Mouse (Mus musculus): ENCODE results near the gene Med21. TPM values are rescaled to one million over a fixed set of nuclear protein-coding genes. Genes with fewer than 3 reads are reported as not detected.

Gene Med21
- polyA plus RNA-seq, 1 experiment from 2014 or later: 107 TPM

- ATAC-seq (ENCODE audit: low FRiP score, low TSS enrichment): no peak
- Histone ChIP-seq H3K4me1 (replicated peaks; ENCODE audit: control insufficient read depth, insufficient read depth) (no peaks in the 10 kb centered on the region), H3K27me3 (ENCODE audit: control insufficient read depth, insufficient read depth, low read length) (no peaks in the 10 kb centered on the region), H3K27ac (replicated peaks) (no peak overlapping the region), H3K4me3 (ENCODE audit: low read depth, low read length) (no peak overlapping the region), H3K36me3 (ENCODE audit: control insufficient read depth, insufficient read depth, low read length) (no peaks in the 10 kb centered on the region), H3K9ac (ENCODE audit: low read length) (no peak overlapping the region), H3K4me2 (replicated peaks; ENCODE audit: low read depth) (no peak overlapping the region), H3K9me3 (ENCODE audit: control insufficient read depth, low read length) (no peaks in the 10 kb centered on the region)
- no peak for DNase-seq (ENCODE audit: low spot score)
- TF ChIP-seq EP300 (optimal IDR thresholded peaks at IDR 0.05) (no peak), CTCF (IDR thresholded peaks at IDR 0.05; ENCODE audit: low read depth) (no peak)
- WGBS: 43% methylated on average over 10 of the region's 10 CpGs
These were observed 36.1 kb downstream of the Med21 start for GRCm38 (mm10) chr6:146678136-146679070.

- ATAC-seq (ENCODE audit: low FRiP score, low TSS enrichment): no peak
- no peaks in the 10 kb centered on the region for H3K9me3 ChIP-seq (ENCODE audit: control insufficient read depth, low read length)
- no peak for TF ChIP-seq CTCF (IDR thresholded peaks at IDR 0.05; ENCODE audit: low read depth)
- no peak for TF ChIP-seq EP300 (optimal IDR thresholded peaks at IDR 0.05)
- no peaks in the 10 kb centered on the region for H3K36me3 ChIP-seq (ENCODE audit: control insufficient read depth, insufficient read depth, low read length)
- H3K4me3 ChIP-seq (ENCODE audit: low read depth, low read length): no peak overlapping the region
- H3K27ac ChIP-seq (replicated peaks): no peak overlapping the region
- DNase-seq (ENCODE audit: low spot score): no peak
- WGBS: 83% methylated on average over 4 of the region's 4 CpGs
- no peak overlapping the region for H3K9ac ChIP-seq (ENCODE audit: low read length)
- no peak overlapping the region for H3K4me2 ChIP-seq (replicated peaks; ENCODE audit: low read depth)
- no peaks in the 10 kb centered on the region for H3K4me1 ChIP-seq (replicated peaks; ENCODE audit: control insufficient read depth, insufficient read depth)
- no peaks in the 10 kb centered on the region for H3K27me3 ChIP-seq (ENCODE audit: control insufficient read depth, insufficient read depth, low read length)
These were observed 41.5 kb downstream of the Med21 start for GRCm38 (mm10) chr6:146683881-146684280.

GRCm38 (mm10) chr6:146685781-146686308 lies 43.5 kb downstream of the Med21 start:
- no peaks in the 10 kb centered on the region for H3K9me3 ChIP-seq (ENCODE audit: control insufficient read depth, low read length)
- no peak overlapping the region for H3K9ac ChIP-seq (ENCODE audit: low read length)
- no peak overlapping the region for H3K4me2 ChIP-seq (replicated peaks; ENCODE audit: low read depth)
- H3K4me3 ChIP-seq (ENCODE audit: low read depth, low read length): no peak overlapping the region
- peak; percentile 96 for ATAC-seq (ENCODE audit: low FRiP score, low TSS enrichment)
- 53% methylated on average over 17 of the region's 17 CpGs for WGBS
- no peaks in the 10 kb centered on the region for H3K36me3 ChIP-seq (ENCODE audit: control insufficient read depth, insufficient read depth, low read length)
- peak; percentile 64 for TF ChIP-seq CTCF (IDR thresholded peaks at IDR 0.05; ENCODE audit: low read depth)
- TF ChIP-seq EP300 (optimal IDR thresholded peaks at IDR 0.05): no peak
- no peaks in the 10 kb centered on the region for H3K27me3 ChIP-seq (ENCODE audit: control insufficient read depth, insufficient read depth, low read length)
- H3K4me1 ChIP-seq (replicated peaks; ENCODE audit: control insufficient read depth, insufficient read depth): no peaks in the 10 kb centered on the region
- DNase-seq (ENCODE audit: low spot score): peak; percentile 82
- no peak overlapping the region for H3K27ac ChIP-seq (replicated peaks)

GRCm38 (mm10) chr6:146686463-146687196 lies 44.3 kb downstream of the Med21 start:
- no peak overlapping the region for H3K4me3 ChIP-seq (ENCODE audit: low read depth, low read length)
- 57% methylated on average over 5 of the region's 5 CpGs for WGBS
- peak; percentile 68; the same call in 1 of the 2 replicates for ATAC-seq (ENCODE audit: low FRiP score, low TSS enrichment)
- H3K27ac ChIP-seq (replicated peaks): no peak overlapping the region
- DNase-seq (ENCODE audit: low spot score): no peak
- H3K4me2 ChIP-seq (replicated peaks; ENCODE audit: low read depth): no peak overlapping the region
- no peaks in the 10 kb centered on the region for H3K4me1 ChIP-seq (replicated peaks; ENCODE audit: control insufficient read depth, insufficient read depth)
- no peak overlapping the region for H3K9ac ChIP-seq (ENCODE audit: low read length)
- H3K9me3 ChIP-seq (ENCODE audit: control insufficient read depth, low read length): no peaks in the 10 kb centered on the region
- H3K36me3 ChIP-seq (ENCODE audit: control insufficient read depth, insufficient read depth, low read length): no peaks in the 10 kb centered on the region
- H3K27me3 ChIP-seq (ENCODE audit: control insufficient read depth, insufficient read depth, low read length): no peaks in the 10 kb centered on the region
- no peak for TF ChIP-seq EP300 (optimal IDR thresholded peaks at IDR 0.05)
- TF ChIP-seq CTCF (IDR thresholded peaks at IDR 0.05; ENCODE audit: low read depth): no peak

DNA sequence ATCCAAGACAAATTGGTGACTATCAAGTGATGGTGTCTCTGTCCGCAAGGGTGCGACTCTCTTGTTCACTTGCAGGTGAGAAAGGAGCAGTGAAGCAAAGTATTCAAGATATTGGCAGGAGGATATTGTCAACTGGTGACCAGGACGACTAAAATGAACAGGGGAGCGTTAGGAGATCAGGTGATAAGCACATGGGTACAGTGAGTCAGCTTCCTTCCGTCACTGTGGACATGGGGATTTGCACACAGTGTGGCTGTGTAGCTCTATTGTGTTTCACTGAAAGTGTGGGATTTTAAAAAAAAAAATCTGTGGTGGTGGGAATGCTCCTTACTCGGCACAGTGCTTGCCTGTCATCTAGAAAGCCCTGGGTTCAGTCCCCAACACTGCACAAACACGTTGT lies 45.7 kb downstream of the Med21 start:
- DNase-seq (ENCODE audit: low spot score) (no peak), ATAC-seq (ENCODE audit: low FRiP score, low TSS enrichment) (no peak)
- no peaks in the 10 kb centered on the region for H3K27me3 ChIP-seq (ENCODE audit: control insufficient read depth, insufficient read depth, low read length)

More for the DNA sequence above, 45.7 kb downstream of the Med21 start:
- TF ChIP-seq CTCF (IDR thresholded peaks at IDR 0.05; ENCODE audit: low read depth) (no peak), EP300 (optimal IDR thresholded peaks at IDR 0.05) (no peak)
- Histone ChIP-seq H3K4me2 (replicated peaks; ENCODE audit: low read depth) (no peak overlapping the region), H3K9me3 (ENCODE audit: control insufficient read depth, low read length) (no peaks in the 10 kb centered on the region), H3K9ac (ENCODE audit: low read length) (no peak overlapping the region), H3K27ac (replicated peaks) (no peak overlapping the region), H3K4me3 (ENCODE audit: low read depth, low read length) (no peak overlapping the region), H3K36me3 (ENCODE audit: control insufficient read depth, insufficient read depth, low read length) (no peaks in the 10 kb centered on the region), H3K4me1 (replicated peaks; ENCODE audit: control insufficient read depth, insufficient read depth) (no peaks in the 10 kb centered on the region)
- WGBS: 84% methylated on average over 7 of the region's 7 CpGs
